Mouse (Mus musculus) left cerebral cortex, postnatal 25 days (tissue): ENCODE results near the gene Cma2. TPM values are rescaled to one million over a fixed set of nuclear protein-coding genes. Genes with fewer than 3 reads are reported as not detected.
"Not testable (repeated sequence)": the region's sequence is repeated elsewhere in the genome, so short reads cannot be mapped to it uniquely, and the experiment has no call there.

Experiments used
- DNase-seq, 2 experiments: peaks; one replicate each; pipeline ENCODE4 v3.0.0; 2022; ENCODE audit warnings: low spot score in 2 of 2, mixed read lengths in 1 of 2
- intact Hi-C: fragments of 180-260 bp; cut with DNase I; formaldehyde crosslinking; loops from one replicate; pipeline ENCODE4 v1.15.1; 2025
- total RNA-seq, 2 experiments: library from RNA; stranded (reverse); gene quantifications; 2 replicates each; pipeline ENCODE4 v1.2.3; 2021

Cma2 gene
- not detected for total RNA-seq

DNA sequence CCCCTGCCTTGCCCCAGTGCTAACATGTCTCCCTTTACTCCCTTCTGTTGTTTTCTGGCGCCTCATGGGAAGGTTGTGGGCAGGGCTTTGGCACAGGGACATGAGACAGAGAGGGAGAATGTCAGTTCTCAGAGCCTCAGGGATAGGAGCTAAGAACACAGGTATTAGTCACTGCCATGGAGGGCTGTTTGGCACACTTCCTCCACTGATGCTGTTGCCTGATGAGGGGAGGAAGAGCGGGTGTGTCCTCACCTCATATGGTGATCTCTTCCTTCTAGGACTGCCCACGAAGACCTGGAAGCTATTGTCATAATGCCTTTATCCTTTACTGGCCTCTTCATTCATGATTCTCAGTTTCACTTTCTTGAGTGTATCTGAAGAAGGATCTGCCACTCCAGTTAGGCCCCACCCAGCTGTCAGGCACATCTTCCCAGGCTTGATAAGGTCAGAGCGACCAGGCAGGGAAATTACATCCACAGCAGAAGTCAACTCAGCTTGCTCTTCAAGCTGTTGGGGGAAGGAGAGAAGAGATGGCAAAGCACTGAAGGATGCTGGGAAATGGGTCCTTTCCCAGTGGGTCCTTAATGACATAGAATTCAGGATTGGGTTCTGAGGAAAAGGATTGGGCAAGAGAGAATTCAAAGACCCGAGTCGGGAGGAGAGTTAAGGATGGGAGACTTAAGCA is at the start of gene Cma2:
Gene Cma2, plus strand, starts transcription at position 635 of the 685 bp plus-strand sequence.
- DNase-seq: no peak
- intact Hi-C loops: no loop called here

DNA sequence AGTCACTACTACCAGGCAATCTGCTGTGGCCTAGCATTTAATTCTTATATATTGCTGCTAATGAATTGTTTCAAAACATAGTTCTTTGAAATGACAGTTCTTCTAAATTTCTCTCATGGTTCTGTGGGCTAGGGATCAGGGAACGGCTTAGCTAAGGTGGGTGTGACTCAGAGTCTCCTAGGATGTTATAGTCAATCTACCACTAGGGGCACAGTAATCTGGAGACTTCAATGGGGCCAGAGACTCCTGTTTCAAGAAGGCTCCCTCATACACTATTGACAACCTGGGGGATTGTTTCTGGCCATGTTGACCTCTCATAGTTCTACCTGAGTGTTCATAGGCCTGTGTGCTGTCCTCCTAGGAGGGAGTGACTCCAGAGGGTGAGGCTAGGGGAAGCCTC is 45.3 kb upstream of the Cma2 start:
- intact Hi-C loops: no loop called here
- no peak for DNase-seq

DNA sequence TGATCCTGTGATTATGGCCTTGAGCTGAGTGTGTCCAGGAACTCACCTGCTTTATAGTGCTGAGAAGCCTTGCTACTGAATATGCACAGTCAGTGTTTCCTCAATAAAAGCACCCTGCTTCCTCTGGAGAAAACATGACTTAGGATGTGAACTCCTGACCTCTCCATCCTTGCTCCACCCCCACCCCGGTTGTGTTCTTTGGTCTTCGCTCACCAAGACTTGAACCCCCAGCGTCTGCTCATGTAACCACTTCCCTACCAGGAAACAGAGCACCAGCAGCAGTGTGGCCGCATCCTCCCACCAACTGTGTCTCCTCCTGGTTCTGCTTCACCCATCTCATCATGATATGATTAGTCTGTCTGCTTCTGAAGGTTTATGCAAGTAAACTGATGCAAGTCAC is 37.4 kb upstream of the Cma2 start:
- no peak for DNase-seq
- intact Hi-C loops: no loop called here

DNA sequence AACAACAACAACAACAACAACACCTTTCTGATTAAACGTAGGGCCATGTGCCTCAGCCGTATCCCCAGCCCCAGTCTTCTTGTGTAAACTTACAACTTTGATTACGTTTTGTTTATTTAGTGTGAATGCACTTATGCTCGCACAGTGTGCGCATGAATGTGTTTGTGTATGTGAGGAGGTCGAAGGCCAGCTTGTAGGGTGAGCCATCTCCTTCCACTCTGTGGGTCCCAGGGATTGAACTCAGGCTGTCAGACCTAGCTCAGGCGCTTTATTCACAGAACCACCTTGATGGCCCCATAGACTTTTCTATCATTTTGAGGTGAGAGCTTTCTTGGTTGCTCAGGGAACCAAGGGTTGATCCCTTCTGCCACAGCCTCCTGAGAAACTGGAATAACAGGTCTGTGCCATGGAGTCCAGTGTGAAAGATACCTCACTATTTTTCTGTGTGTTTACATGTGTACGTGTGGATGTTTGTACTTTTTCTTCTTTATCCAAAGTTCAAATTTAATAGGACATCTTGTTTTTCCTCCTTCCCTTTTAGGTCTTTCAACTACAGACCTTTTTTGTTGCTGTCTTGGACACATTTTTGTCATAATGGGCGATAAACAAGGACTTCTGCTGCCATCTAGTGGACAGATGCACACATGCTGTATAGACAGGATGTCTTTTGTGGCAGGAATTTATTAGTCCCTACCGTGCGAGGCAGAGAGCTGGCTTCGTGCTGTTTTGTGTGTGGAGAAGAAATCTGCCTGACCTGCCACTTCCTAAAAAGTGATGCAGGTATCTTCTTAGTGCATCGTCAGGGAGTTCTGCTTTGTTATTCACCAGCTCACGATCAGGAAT is 32.3 kb upstream of the Cma2 start:
- intact Hi-C loops: loop anchor here (1.0 to 2.0 kb wide), 3 partner anchors 44 to 138 kb away; partner anchors contain the start of gene Nfatc4

DNA sequence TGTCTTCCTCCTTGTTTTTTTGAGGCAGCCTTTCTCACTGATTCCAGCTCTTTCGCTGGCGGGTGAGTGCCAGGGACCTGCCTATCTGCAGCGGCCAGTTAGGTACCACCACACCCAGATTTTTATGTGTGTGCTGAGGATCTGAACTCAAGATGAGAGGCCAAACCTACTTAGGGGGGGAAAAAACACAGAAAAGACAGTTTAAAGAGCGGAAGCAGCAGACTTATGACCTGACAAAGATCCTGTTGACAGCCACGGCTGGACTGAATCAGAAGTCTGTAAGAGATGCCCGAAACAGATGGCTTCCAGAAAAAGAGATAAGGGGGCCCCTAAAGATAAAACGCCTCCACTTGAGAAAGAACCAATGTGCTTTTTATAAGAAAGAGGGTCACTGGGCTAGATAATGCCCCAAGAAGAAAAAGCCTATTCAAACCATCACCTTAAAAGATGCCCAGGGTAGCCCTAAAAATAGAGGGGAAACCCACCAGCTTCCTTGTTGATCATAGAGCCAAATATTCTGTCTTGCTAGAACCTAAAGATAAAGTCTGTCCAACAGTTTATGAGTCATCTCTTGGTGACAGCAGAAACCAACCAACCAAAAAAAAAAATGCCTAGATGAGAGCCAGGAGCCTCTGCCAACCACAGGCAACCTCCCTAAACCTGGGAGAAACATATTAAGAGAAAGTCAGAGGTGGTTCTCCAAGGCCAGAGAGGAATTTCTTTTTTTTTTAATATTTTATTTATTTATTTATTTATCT is 28.1 kb upstream of the Cma2 start:
- intact Hi-C loops: no loop called here
- peak in 1 of 2 experiments; percentile 45 for DNase-seq

More for the DNA sequence above, 32.3 kb upstream of the Cma2 start:
- peak; percentile 80 to 84 for DNase-seq

DNA sequence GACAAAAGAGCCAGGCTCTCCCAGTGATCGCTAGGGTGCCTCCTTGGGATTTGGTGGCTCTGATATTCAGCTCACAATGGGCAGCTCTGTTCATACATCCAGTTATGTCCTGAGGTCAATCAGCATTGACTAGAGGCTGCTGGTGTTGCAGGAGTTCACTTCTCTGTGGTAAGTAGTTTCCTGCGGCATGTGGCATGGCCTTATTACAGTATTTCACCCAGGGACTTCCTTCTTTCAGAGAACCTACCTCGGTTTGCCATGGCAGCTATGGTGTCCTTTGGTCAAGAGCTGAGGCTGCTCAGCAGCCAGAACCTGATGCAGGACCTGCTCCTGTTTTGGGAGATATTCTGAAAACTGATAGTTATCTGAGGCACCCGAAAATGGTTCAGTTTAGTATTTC is 23.9 kb upstream of the Cma2 start:
- no peak for DNase-seq
- intact Hi-C loops: no loop called here

DNA sequence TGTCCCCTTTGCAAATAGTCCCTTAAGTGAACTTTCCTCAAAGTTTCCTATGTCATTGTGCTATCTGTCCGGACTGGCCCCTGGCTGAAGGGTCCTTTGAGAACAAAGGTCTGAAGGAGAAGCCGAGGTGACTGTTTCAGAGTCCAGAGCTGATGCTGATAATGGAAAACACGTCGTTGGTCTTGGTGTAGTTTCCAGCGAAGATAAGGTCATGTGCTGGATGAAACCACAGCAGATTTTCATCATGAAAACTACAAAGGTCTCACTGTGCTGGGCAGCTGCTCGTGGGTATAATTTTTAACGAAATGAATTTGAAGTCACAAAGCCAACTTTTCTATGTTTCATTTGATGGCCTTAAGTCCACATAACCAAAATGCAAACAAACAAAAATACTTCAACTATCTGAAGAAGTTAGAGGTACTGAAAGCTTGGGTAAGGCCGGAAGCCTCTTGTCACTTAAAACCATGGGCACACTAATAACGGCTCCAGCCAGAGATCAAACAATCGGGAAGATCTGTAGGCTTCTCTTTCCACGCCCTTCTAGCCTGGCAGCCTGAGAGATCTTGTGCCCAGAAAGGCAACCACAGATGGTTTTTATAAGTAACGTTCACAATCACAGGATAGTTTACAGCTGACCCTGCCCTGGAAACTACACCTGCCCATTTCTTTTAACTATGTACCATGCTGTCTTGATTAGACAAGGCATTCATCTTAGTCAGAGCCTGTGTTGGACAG is 21.4 kb upstream of the Cma2 start:
- intact Hi-C loops: no loop called here
- no peak for DNase-seq

DNA sequence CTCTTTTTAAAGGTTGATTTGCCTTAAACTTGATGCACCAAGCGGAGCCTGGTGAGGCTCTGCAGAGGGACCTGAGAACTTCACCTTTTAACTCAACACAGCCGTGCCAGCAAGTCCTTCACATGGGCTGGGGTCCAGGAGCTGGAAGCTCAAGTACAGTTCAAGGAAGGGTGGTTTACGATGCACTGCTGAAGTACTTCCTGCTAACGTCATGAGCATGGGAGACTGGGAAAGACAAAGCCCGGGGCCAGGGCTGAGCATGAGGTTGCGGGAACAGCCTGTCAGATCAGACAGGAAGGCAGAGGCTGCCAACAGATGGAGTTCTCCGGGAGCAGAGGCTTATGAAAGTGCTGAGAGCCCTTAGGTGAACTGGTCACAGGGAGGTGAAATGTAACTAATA is 17.2 kb upstream of the Cma2 start:
- intact Hi-C loops: no loop called here
- no peak for DNase-seq

DNA sequence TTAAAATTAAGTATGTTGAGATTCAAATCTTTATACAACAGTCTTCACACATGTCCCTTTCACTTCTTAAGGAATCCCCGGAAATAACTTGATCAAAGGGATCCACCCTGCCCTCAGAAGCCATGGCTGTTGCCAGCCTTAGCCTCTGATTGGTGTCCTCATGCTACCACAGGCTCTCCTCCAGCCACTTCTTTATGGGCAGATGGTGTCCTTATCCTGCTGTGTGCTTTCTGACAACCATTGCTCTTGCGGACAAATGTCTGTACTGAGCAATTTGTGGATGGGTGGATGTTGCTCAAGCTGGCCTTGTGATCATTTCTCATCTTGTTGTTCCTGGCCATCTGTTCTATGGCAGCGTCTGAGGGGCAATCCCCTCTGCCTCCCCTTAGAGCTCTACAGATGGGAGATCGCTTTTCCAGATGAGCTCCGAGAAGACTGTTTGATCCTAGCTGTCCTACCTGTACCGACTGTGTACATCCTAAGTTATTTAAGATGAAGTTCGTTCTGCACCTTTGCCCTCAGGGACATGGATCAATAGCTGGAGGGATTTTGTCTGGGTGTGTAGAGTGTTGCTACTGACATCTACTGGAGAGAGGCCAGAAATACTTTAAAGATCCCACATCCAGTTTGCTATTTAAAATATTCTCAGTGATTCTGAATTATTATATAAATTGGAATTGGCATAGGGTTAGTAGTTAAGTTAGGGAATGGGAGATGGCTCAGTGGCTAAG is 10.5 kb upstream of the Cma2 start:
- intact Hi-C loops: no loop called here

DNA sequence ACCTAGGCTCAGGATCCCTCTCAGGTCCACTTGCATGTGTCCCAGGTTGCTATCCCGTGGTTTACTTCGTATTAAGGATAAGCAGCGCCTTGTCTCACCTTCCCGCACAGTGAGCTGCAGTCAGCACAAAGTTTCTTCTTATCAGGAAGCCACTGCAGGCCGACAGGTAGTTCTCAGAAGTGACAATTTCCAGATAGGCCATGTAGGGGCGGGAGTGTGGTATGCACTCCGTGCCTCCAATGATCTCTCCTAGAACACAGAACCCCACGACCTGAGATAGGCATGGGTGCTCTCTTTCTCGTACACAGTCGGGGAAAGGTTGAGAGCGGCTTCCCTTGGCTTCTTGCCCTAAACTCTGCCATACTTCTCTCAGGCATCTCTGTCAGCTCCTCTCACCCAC is 7.2 kb upstream of the Cma2 start:
- intact Hi-C loops: no loop called here
- no peak for DNase-seq

More for the DNA sequence above, 10.5 kb upstream of the Cma2 start:
- DNase-seq: no peak

DNA sequence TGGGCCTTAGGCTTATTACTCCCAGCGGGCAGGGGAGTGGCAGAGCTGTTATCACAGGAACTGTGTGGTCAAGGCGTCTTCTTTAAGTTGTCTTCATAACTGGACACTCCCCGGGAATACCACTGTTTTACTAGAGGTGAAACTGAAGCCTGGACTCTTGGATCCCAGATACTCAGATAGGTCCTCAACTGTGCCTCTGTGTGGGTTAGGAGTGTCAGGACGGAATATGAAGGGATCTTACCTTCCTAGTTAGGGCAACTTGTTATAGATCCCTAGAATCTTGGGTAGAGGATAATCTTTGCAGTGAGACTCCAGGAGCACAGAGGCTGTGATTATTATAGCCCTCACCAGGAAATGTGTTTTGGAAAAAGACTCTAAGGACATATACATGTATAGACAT is 6.2 kb upstream of the Cma2 start, which contains the start of gene Cma1:
Gene Cma1, minus strand, starts transcription at position 101 of the 400 bp plus-strand sequence.
- intact Hi-C loops: no loop called here
- no peak for DNase-seq

DNA sequence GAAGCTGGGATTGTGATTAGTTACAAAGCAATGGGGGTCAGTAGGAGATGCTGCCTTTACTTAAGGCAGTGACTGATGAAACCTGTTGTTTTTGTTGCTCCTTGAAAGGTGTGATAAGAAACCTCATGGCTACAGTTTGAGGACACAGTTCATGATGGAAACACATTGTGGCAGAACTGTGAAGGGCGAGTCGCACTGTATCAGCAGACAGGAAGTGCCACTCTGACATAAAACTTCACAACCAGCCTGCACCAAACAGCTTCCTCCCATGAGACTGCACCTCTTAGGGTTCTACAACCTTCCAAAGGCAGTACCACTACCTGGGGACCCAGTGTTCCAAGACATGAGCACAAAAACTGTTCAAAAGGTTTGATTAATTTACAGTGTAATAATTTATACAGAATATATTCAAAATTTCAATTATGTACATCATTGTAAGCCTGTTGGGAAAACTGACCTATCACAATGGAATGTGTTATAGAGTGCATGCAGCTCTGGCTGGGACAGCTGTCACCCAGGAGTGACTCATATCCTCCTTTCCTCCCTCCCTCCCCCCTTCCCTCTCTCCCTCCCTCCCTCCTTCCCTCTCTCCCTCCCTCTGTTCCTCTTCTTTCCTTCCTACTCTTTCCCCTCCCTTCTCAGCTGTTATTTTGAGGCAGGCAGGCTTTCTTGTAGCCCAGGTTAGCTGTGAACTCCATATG is 4.4 kb upstream of the Cma2 start:
- no peak for DNase-seq
- intact Hi-C loops: no loop called here

DNA sequence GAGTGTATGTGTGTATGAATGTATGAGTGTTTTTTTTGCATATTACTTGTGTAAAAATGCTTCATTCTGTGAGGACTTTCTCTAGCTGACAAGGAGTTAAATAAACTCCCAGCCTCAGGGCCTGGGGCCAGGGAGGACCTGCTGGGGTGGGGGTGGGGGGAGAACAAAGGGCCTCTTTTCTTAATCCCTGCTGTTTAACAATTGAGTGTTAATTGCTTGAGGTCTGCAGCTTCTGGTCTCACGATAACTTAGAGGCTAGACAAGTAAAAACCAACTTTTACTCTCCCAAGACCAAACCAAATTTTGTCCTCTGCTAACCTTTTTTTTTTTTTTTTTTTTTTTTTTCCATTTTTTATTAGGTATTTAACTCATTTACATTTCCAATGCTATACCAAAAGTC is 12.5 kb downstream of the Cma2 start:
- intact Hi-C loops: no loop called here
- no peak for DNase-seq

DNA sequence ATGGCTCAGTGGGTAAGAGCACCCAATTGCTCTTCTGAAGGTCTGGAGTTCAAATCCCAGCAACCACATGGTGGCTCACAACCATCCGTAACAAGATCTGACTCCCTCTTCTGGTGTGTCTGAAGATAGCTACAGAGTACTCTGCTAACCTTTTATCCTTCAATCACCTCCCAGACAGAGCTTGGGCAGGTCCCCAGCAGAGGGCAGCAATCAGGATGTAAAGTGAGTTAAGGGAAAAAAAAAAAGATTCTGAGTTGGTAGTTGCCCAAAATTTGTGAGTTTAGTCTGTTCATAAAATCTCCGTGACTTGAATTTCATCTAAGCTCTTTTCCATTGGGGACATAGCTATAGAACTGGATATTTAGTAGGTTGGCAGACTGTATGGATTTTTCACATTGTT is 13.1 kb downstream of the Cma2 start:
- DNase-seq, intact Hi-C loops: not testable (repeated sequence)

DNA sequence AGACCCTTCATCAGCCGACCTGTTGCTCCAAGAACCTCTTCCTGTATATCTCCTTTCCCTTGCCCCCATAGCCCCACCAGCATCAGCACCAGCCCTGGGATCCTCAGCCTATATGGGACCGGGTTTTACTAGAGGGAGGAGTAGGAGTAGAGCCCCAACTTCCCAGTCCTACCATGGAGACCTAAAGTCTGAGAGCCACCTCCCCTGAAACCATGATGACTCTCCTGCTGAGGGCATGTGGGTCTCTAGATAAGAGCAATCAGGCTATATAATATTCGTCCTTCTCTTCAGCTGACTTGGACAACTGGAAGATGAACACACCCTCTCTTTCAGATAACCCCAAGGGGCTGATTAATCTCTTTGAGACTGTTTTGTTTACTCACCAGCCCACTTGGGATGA is 36.7 kb downstream of the Cma2 start:
- DNase-seq, intact Hi-C loops: not testable (repeated sequence)

DNA sequence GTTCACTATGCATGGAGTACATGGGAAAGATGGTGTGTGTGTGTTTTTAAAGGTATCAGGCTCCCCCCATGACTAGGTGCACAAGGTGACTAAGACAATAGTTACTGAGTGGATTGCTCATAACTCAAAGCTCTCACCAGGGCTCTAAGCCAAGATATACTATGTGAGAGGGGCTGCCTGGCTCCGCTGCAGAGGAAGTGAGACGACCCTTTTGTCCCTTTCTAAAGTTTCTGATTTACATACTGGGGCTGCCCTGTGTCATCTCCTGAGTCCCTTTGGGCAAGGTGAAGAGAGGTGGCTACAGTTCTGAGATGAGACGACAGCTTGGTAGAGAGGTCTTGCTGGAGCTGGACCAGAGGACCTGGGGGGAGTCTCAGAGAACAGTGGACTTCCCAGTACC is 62.4 kb downstream of the Cma2 start:
- no peak for DNase-seq
- intact Hi-C loops: no loop called here

DNA sequence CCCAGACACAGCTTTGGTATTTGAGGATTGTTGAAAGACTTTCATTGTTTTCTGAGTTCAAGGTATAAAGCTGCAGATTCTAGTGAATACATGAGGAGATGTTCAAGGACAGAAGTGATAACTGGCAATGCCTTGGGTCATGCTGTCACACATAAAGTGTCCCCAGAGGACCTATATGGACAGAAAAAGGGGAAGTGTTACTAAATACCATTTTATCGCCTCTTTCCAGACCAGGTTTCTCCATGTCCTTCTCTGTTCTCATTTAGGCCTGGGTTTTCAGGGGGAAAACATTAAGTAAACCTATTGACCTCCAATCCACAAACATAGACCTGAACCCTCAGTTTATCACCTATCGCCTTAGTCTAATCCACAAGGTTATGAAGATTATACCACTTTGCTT is 63.1 kb downstream of the Cma2 start:
- intact Hi-C loops: no loop called here
- no peak for DNase-seq

DNA sequence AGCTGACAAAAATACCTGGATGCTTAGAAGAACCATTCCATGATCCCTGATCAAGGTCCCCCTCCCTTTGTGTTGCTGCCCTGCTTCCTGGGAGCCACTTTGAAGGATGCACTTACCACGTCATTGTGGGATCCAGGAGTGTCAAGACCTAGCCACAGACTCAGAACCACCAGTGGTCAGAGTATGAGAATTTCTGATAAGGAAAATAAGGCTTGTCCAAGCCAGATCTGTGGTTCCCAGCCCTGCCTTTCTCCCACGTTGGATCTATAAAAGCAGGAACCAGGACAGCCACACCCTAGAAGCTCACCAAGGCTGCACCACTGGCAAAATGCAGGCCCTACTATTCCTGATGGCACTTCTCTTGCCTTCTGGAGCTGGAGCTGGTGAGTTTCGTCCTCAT is 66.9 kb downstream of the Cma2 start, which contains the start of gene Mcpt1:
Gene Mcpt1, plus strand, starts transcription at position 301 of the 400 bp plus-strand sequence.
- intact Hi-C loops: not testable (repeated sequence)

More for the DNA sequence above, 66.9 kb downstream of the Cma2 start, which contains the start of gene Mcpt1:
- not testable (repeated sequence) for DNase-seq
